Mouse (Mus musculus) stomach, embryonic 14.5 days (tissue): ENCODE measurements around the gene Brd2. TPM values are rescaled to one million over a fixed set of nuclear protein-coding genes. Genes with fewer than 3 reads are reported as not detected.
"Not testable (repeated sequence)": the region's sequence is repeated elsewhere in the genome, so short reads cannot be mapped to it uniquely, and the experiment has no call there.

ENCODE experiments used
- ATAC-seq: fragments of 200-750 bp; cut with Nextera tagmentation; 2 replicates; pipeline ENCODE4 v1.8.0; 2017; ENCODE audit warnings: low read depth, moderate TSS enrichment; ENCODE audit not compliant: insufficient number of reproducible peaks, insufficient read depth, low FRiP score
- H3K27ac ChIP-seq: fragments of 300-500 bp; sonication (generic); 2 replicates; pipeline ENCODE4 v1.5.1; 2014; ENCODE audit warnings: mild to moderate bottlenecking, low read length, moderate library complexity, mixed read lengths
- H3K27me3 ChIP-seq: fragments of 300-500 bp; sonication (generic); 2 replicates; pipeline ENCODE4 v1.6.1; 2014; ENCODE audit warnings: low read length, control low read depth, mixed read lengths; ENCODE audit not compliant: control insufficient read depth, insufficient read depth
- H3K36me3 ChIP-seq: fragments of 300-500 bp; sonication (generic); 2 replicates; pipeline ENCODE4 v1.6.1; 2014; ENCODE audit warnings: mild to moderate bottlenecking, control low read depth, low read length, moderate library complexity, mixed read lengths; ENCODE audit not compliant: control insufficient read depth, insufficient read depth
- H3K4me1 ChIP-seq: fragments of 300-500 bp; sonication (generic); 2 replicates; pipeline ENCODE4 v1.6.1; 2014; ENCODE audit warnings: low read length, control low read depth, mixed read lengths; ENCODE audit not compliant: control insufficient read depth, insufficient read depth
- H3K4me2 ChIP-seq: fragments of 300-500 bp; sonication (generic); replicated peaks from 2 replicates; pipeline ENCODE4 v1.6.1; 2014; ENCODE audit warnings: low read depth, low read length, control low read depth
- H3K4me3 ChIP-seq: fragments of 300-500 bp; sonication (generic); 2 replicates; pipeline ENCODE4 v1.5.1; 2014; ENCODE audit warnings: low read depth, low read length, control low read depth
- H3K9ac ChIP-seq: fragments of 300-500 bp; sonication (generic); replicated peaks from 2 replicates; pipeline ENCODE4 v1.6.1; 2014; ENCODE audit warnings: low read depth, mild to moderate bottlenecking, control low read depth, low read length, moderate library complexity, mixed read lengths
- H3K9me3 ChIP-seq: fragments of 300-500 bp; sonication (generic); 2 replicates; pipeline ENCODE4 v1.6.1; 2016; ENCODE audit warnings: low read depth, low read length, control low read depth; ENCODE audit not compliant: control insufficient read depth
- WGBS: fragments of 180-500 bp; shearing (Covaris S2); extraction: QIAGEN DNeasy Blood & Tissue Kit; methylation state at CpG from one replicate; pipeline ENCODE4 v1.1.7; 2014; 5-methylcytosine and 5-hydroxymethylcytosine counted together
- polyA plus RNA-seq: library from polyadenylated mRNA; unstranded; fragments of >200 nt; fragmentation: Nextera tagmentation; extraction: Ambion mirVana; gene quantifications from 2 replicates; pipeline ENCODE4 v1.2.1, GENCODE M21; 2014

The Brd2 gene
- polyA plus RNA-seq, 1 experiment from 2014 or later, result 150 TPM

DNA sequence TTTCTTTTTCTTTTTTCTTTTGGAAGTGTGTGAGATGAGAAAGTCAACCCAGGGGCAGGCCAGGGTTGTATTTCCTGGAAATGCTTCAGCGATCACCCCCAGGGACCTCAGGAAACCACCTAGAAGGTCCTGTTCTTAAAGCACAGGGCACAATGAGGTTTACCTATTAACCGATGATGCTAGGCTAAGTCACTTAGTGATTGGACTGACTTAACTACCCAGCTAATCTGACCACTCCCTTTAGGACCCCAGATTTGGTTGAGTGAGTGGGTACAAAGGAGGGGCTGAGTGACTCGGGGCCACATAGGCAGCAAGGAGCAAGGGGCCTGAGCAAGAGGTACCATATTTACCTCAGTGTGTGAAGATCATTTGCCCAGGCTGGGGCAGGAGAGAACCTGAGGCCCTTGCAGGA lies 22.5 kb upstream of the Brd2 start:
- Histone ChIP-seq H3K9ac (no peak overlapping the region), H3K27me3 (peaks cover 4% of the 10 kb centered on the region; the same call in 1 of the 2 replicates), H3K4me1 (no peaks in the 10 kb centered on the region; the same call in 1 of the 2 replicates), H3K4me2 (no peak overlapping the region), H3K36me3 (no peaks in the 10 kb centered on the region), H3K9me3 (no peaks in the 10 kb centered on the region), H3K4me3 (no peak overlapping the region), H3K27ac (no peak overlapping the region)
- ATAC-seq, result no peak
- 81% methylated on average over 3 of the region's 3 CpGs for WGBS

DNA sequence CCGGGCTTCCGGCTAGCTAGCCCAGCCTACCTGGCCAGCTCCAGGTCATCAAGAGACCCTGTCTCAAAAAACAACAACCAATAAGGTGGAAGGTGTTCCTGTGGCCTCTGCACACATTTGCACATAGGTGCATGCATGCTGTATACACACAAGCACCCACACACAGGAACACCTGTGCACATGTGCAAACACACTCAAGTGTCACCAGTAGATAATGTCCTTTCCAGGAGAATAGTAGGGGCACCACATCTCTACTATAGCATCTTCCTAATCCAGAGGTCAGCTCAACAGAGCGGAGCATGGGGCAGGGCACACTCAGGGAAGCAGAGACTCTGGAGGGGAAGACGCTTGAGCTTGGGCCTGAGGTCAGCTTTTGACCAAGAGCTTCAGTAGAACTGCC lies 21.8 kb upstream of the Brd2 start:
- H3K9ac ChIP-seq, H3K9me3 ChIP-seq, H3K36me3 ChIP-seq, H3K27ac ChIP-seq, H3K4me1 ChIP-seq, H3K4me3 ChIP-seq, ATAC-seq, H3K4me2 ChIP-seq, H3K27me3 ChIP-seq: not testable (repeated sequence)
- WGBS, result 88% methylated on average over 4 of the region's 4 CpGs

DNA sequence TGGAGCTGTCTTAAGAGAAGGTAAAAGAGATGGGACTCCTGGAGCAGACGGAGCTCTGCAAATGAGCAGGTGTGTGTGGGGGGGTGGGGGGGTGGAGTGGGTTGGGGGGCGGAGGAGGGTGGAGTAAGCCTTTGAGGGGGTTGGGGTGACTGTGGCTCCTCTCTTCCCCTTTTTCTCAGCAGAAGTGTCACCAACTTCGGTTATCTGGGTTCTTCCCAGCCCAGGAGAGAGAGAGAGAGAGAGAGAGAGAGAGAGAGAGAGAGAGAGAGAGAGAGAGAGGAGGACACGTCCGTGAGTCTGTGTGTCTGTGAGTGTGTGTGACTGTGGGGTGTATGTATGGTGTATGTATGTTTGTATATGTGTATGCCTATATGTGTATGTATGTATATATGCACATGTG lies 21.0 kb upstream of the Brd2 start:
- Histone ChIP-seq H3K27me3 (peaks cover 4% of the 10 kb centered on the region; the same call in 1 of the 2 replicates), H3K9ac (no peak overlapping the region), H3K27ac (no peak overlapping the region), H3K36me3 (no peaks in the 10 kb centered on the region), H3K4me3 (no peak overlapping the region), H3K9me3 (no peaks in the 10 kb centered on the region), H3K4me1 (no peaks in the 10 kb centered on the region; the same call in 1 of the 2 replicates), H3K4me2 (no peak overlapping the region)
- WGBS, result 71% methylated on average over 5 of the region's 5 CpGs
- ATAC-seq, result no peak

DNA sequence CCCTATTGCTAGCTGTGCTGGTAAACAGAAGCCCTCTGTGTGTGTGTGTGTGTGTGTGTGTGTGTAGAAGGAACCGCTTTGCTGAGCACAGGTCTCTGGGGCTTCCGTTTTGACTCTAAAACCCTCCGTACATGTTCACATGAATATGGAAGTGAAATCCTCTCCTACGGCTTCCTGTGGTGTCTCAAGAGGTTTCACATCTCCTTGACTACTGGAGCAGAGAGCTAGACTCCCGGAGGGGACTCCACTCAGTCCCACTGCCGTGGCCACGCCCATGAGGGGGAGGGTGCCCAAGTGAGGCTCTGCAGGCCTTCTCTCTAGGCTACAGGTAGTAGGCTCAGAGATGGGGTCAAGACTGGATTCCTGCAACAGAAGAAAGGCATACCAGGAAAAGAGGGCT lies 20.6 kb upstream of the Brd2 start, which contains the start of gene H2-DMb2:
Gene H2-DMb2 (plus strand): TSS at position 275 of the 400 bp plus-strand sequence.
- H3K4me2 ChIP-seq, result no peak within 1 kb of the TSS
- ATAC-seq, result no peak
- H3K4me3 ChIP-seq, result no peak within 1 kb of the TSS
- H3K9me3 ChIP-seq, result no peaks in the 10 kb centered on the region
- H3K36me3 ChIP-seq, result no peaks in the 10 kb centered on the region
- H3K4me1 ChIP-seq, result no peaks in the 10 kb centered on the region; the same call in 1 of the 2 replicates
- WGBS, result 28% methylated on average over 7 of the region's 7 CpGs
- H3K27me3 ChIP-seq, result peaks cover 7% of the 10 kb centered on the region; the same call in 1 of the 2 replicates
- H3K27ac ChIP-seq, result no peak within 1 kb of the TSS
- no peak within 1 kb of the TSS for H3K9ac ChIP-seq

DNA sequence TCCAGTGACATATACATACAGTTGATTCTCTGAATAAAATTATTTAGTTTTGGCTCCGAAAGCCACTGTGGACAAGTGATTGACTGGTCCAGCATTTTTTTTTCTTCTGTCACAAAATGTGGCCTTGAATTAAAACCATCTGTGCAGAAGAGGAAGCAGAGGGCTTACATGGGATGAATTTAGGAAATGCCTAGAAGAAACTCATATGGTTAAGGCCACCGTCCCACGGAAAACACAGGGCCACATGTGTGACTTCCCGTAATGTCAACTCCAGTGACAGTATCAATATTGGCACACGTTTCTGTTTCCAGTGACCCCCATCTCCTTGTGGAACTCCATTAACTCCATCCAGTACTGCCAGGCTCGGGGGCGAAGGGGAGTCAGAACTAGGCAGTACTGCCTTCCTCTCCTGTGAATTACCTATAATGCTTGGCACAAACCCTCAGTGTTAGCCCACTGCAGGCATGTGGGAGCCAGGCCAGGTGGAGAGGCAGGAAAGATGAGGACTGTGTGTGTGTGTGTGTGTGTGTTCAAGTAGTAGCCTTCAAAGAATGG lies 20.1 kb upstream of the Brd2 start:
- Histone ChIP-seq H3K4me3 (no peak overlapping the region), H3K27me3 (peaks cover 7% of the 10 kb centered on the region; the same call in 1 of the 2 replicates), H3K36me3 (no peaks in the 10 kb centered on the region), H3K9ac (no peak overlapping the region), H3K4me2 (no peak overlapping the region), H3K9me3 (no peaks in the 10 kb centered on the region), H3K27ac (no peak overlapping the region), H3K4me1 (no peaks in the 10 kb centered on the region; the same call in 1 of the 2 replicates)
- ATAC-seq, result no peak
- WGBS, result 82% methylated on average over 7 of the region's 7 CpGs

DNA sequence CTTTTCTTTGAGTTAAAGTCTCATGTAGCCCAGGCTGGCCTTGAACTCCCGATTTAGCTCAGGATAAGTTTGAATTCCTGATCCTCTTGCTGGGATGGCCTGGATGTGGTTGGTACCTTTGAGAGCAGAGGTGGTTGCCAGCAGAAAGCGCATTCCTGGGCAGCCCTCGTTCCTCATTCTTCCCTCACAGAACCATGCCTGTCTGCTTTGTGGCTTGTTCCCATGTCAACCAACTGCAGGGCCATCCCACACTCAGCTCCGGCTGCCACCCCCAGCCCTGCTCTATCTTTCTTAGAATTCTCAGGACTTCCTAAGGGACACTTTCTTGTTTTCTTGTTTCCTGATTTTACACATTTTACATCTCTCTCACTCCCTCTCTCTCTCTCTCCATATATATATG lies 19.0 kb upstream of the Brd2 start:
- H3K9ac ChIP-seq, result no peak overlapping the region
- no peak overlapping the region for H3K4me2 ChIP-seq
- no peak for ATAC-seq
- H3K9me3 ChIP-seq, result no peaks in the 10 kb centered on the region
- H3K4me3 ChIP-seq, result no peak overlapping the region
- H3K4me1 ChIP-seq, result no peaks in the 10 kb centered on the region; the same call in 1 of the 2 replicates
- peaks cover 7% of the 10 kb centered on the region; the same call in 1 of the 2 replicates for H3K27me3 ChIP-seq
- no peak overlapping the region for H3K27ac ChIP-seq
- no peaks in the 10 kb centered on the region for H3K36me3 ChIP-seq
- 62% methylated on average over 4 of the region's 4 CpGs for WGBS

DNA sequence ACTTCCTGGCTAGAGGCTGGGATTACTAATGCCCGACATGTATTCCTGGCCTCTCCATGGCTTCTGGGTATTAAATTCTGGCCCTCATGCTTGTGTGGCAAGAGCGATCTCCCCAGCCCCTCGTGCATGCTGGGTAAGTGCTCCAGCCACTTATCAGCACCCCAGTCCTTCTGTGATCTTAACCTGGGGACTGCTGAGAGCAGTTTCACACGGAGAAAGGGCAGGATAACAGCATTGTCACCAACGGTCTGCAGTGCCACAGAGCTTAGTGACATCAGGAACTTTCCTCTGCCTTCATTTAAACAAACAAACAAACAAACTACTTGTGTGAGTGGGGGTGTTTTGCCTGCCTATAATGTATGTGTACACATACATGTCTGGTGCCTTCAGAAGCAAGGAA lies 17.8 kb upstream of the Brd2 start:
- Histone ChIP-seq H3K27me3 (peaks cover 7% of the 10 kb centered on the region; the same call in 1 of the 2 replicates), H3K27ac (no peak overlapping the region), H3K4me3 (peak overlapping the region; percentile 27; the same call in 1 of the 2 replicates), H3K36me3 (no peaks in the 10 kb centered on the region), H3K9ac (no peak overlapping the region), H3K4me1 (no peaks in the 10 kb centered on the region; the same call in 1 of the 2 replicates), H3K4me2 (peak overlapping the region; percentile 72), H3K9me3 (no peaks in the 10 kb centered on the region)
- WGBS, result 11% methylated on average over 5 of the region's 5 CpGs
- ATAC-seq, result no peak

DNA sequence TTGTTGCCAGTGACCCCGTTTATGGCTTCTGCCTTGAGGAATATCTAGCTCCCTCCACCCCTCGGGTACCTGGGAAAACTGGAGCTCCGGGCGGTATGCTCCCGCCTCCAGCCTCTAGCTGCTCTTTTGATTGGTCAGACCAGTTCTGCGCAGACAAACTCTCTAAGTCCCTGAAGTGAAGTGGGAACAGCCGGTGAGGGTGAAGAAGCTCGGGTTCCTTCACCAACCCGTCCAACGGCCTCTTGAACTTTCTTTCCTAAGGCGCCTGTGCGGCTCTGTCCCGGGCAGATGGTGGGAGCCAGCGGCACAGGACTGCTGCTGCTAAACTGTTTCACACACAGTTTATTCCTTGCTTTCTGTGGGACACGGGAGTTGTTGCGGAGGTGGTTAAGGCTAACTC lies 17.0 kb upstream of the Brd2 start:
- H3K27ac ChIP-seq, result no peak overlapping the region
- H3K4me3 ChIP-seq, result peak overlapping the region; percentile 27
- no peak for ATAC-seq
- no peaks in the 10 kb centered on the region for H3K9me3 ChIP-seq
- no peaks in the 10 kb centered on the region; the same call in 1 of the 2 replicates for H3K4me1 ChIP-seq
- H3K9ac ChIP-seq, result no peak overlapping the region
- no peaks in the 10 kb centered on the region for H3K36me3 ChIP-seq
- WGBS, result 2% methylated on average over 16 of the region's 16 CpGs
- H3K27me3 ChIP-seq, result peaks cover 7% of the 10 kb centered on the region; the same call in 1 of the 2 replicates
- H3K4me2 ChIP-seq, result peak overlapping the region; percentile 72

DNA sequence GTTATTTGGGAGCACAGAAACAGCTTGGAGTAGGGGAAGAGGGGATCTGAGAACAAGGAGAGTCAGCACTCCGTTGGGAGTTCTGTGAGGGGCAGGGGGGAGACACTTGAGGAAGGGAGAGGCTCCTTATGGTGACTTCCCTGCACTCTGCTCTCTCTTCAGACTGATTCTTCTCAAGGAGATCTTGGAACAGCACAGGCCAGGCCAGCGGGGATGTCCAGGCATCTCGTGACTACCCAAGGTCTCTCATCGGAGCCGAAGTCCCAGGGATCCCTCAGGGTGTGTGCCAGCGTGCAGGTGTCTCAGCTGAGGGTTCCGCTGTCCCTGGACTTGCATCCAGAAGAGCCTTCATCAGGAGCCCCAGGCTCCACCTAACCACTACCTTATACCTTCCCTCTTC lies 16.2 kb upstream of the Brd2 start:
- Histone ChIP-seq H3K4me3 (no peak overlapping the region), H3K9ac (no peak overlapping the region), H3K27me3 (peaks cover 7% of the 10 kb centered on the region; the same call in 1 of the 2 replicates), H3K27ac (no peak overlapping the region), H3K36me3 (no peaks in the 10 kb centered on the region), H3K4me1 (no peaks in the 10 kb centered on the region; the same call in 1 of the 2 replicates), H3K9me3 (no peaks in the 10 kb centered on the region), H3K4me2 (no peak overlapping the region)
- ATAC-seq, result no peak
- 84% methylated on average over 7 of the region's 7 CpGs for WGBS
